Mouse (Mus musculus) duodenum, adult 2 months (tissue): ENCODE measurements around the gene Ccdc91. TPM values are rescaled to one million over a fixed set of nuclear protein-coding genes. Genes with fewer than 3 reads are reported as not detected.

Source experiments
- polyA plus RNA-seq: library from polyadenylated mRNA; depleted of rRNA; stranded (reverse); fragments of >200 nt; gene quantifications from 2 replicates; pipeline ENCODE4 v1.2.3, GENCODE M21; 2012; ENCODE audit warnings: low replicate concordance; rRNA removed

Ccdc91 gene
- 10.1 and 14.4 TPM in 2 replicates for polyA plus RNA-seq

DNA sequence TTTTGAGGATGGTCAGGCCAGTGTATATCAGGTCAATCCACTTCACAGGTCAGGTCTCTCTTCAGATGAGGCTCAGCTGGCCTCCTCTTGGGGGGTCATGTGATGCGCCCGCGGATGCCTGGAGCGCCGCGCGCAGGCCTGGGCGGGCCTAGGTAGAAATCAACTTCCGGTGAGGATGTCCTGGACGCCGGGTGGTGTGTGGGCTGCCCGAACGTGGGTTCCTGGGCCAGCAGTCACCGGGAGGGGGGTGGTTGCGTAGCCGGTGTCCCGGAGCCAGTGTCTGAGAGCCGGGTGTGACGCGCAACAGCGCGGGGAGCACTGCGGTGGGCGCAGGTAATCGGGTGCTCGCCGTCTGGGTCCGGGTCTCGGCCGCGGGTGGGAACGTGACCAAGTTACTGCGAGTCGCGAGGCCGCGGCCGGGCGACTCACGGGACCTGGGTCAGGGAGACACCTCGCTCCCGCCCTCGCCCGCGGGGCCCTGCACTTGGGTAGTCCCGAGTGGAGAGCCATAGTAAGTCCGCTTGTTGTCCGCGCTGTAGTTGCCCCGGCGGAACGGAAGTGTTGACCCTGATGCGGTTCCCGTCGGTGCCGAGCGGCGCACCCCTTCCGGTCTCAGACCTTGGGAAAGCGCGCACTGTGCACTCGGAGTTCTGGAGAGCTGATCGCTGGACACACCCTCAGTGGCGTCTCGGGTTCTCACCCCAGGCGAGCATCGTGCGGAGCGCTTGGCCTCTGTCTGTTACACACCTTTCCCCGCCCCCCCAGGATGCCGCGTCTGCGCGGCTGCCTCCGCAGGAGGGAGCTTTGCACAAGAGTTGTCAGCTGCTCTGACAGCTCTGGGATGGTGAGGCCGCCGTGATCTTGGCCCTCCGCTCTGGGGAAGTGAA lies at the start of gene Ccdc91:
Gene Ccdc91 (plus strand): TSS at position 102 of the 887 bp plus-strand sequence.

Other genes starting within 250 kb of the Ccdc91 start
- 0.26 and 0.34 TPM in 2 replicates for gene Pthlh, start 211.6 kb upstream of the Ccdc91 start, polyA plus RNA-seq